In the genomic region with DNA sequence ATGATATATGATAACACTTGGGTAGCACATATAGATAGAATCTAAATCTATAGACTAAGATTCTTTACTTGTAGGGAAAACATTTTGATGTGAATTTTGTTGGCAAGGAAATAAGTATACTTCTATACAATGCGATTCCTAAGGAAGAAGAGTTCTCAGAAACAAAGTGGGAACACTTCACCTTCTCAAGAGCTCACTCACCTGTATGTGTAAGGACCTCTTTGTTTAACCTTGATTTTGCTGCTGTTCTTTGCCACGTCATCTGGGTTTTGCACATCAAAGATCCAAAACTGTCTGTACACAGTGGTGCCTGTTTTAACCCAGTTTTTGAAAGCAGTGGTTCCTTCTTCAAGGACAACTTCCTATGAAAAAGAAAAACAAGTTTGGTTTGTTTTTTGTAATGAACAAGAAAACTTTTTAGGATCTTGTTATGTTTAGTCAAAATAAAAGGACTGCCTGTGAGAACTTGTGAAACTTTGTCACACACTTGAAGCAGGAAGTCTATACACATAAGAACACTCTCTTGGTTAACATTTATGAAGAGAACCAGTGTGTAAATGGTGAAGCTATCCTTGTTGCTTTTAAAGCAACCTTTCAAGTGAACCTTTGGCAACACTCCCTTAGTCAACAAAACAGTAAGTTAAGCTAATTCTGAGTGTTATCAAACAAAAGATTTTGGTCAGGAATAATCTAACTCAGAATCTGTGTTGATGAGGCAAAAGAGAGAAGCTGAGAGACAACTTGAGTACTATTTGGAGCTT, we compare ENCODE assay signal across 16 mouse cellular contexts.
"Had no signal": no experiment of that assay in that cellular context is flagged by ENCODE, and none has a peak within 500 bp of the region (broad histone marks: within the 10 kb centered on the region; RNA-seq: fewer than 3 reads in every experiment).

No protein-coding gene starts in this region.

- H3K4me2 ChIP-seq: limb, embryonic 13.5 days; liver, embryonic 11.5 days; midbrain, embryonic 12.5 days had no signal

- DNase-seq: kidney, adult 2 months; kidney, postnatal 25 days; layer of hippocampus, adult 9-11 months; liver, postnatal 0 days; thymus, adult 2 months; thymus, postnatal 14 days; thymus, postnatal 4 days had no signal

- H3K9me3 ChIP-seq: limb, embryonic 10.5 days; limb, embryonic 13.5 days; midbrain, embryonic 12.5 days had no signal

- H3K27me3 ChIP-seq: limb, embryonic 13.5 days; midbrain, embryonic 12.5 days had no signal

- H3K4me3 ChIP-seq: layer of hippocampus, adult 2 months; limb, embryonic 10.5 days; limb, embryonic 13.5 days; midbrain, embryonic 12.5 days had no signal

- H3K4me1 ChIP-seq: midbrain, embryonic 12.5 days had no signal

- H3K27ac ChIP-seq: kidney, postnatal 0 days; layer of hippocampus, adult 2 months; limb, embryonic 10.5 days; limb, embryonic 13.5 days; liver, embryonic 14.5 days; midbrain, embryonic 12.5 days had no signal

- H3K9ac ChIP-seq: limb, embryonic 13.5 days; liver, embryonic 14.5 days; liver, postnatal 0 days; midbrain, embryonic 12.5 days had no signal

- ATAC-seq: intestine, postnatal 0 days; liver, postnatal 0 days; midbrain, embryonic 16.5 days had no signal

- H3K36me3 ChIP-seq: limb, embryonic 10.5 days; limb, embryonic 13.5 days; midbrain, embryonic 12.5 days had no signal
